Mouse (Mus musculus) adrenal gland, postnatal 25 days (tissue): Measurements from ENCODE around the gene Aurkb. TPM values are rescaled to one million over a fixed set of nuclear protein-coding genes. Genes with fewer than 3 reads are reported as not detected.

Experiments
- DNase-seq: peaks from one replicate; pipeline ENCODE4 v3.0.0; 2021; ENCODE audit warnings: mixed read lengths
- total RNA-seq: library from RNA; stranded (reverse); gene quantifications from 2 replicates; pipeline ENCODE4 v1.2.3, GENCODE M21; 2021

Aurkb gene
- total RNA-seq, 1 experiment from 2014 or later, result 9.7 TPM

- DNase-seq, result peak; percentile 83
Measured at GRCm38 (mm10) chr11:69036486-69037230, 8.8 kb upstream of the Aurkb start.

- DNase-seq, result peak; percentile 85
Measured at GRCm38 (mm10) chr11:69037231-69038061, 8.0 kb upstream of the Aurkb start.

GRCm38 (mm10) chr11:69038173-69038572 is 7.3 kb upstream of the Aurkb start:
- DNase-seq, result no peak

- no peak for DNase-seq
Measured at GRCm38 (mm10) chr11:69046395-69046774, 938 bp downstream of the Aurkb start.

GRCm38 (mm10) chr11:69047592-69047991 is 2.1 kb downstream of the Aurkb start:
- no peak for DNase-seq

- DNase-seq, result no peak
Measured at GRCm38 (mm10) chr11:69048151-69048550, 2.7 kb downstream of the Aurkb start.

GRCm38 (mm10) chr11:69050748-69051147 is 5.3 kb downstream of the Aurkb start:
- DNase-seq, result no peak

GRCm38 (mm10) chr11:69051771-69052170 is 6.3 kb downstream of the Aurkb start:
- DNase-seq, result no peak

- no peak for DNase-seq
Measured at GRCm38 (mm10) chr11:69052824-69053421, 7.5 kb downstream of the Aurkb start.

GRCm38 (mm10) chr11:69053848-69054247 is 8.4 kb downstream of the Aurkb start:
- no peak for DNase-seq

- no peak for DNase-seq
Measured at GRCm38 (mm10) chr11:69058265-69058664, 12.8 kb downstream of the Aurkb start.

GRCm38 (mm10) chr11:69058729-69059356 is 13.4 kb downstream of the Aurkb start:
- DNase-seq, result no peak

GRCm38 (mm10) chr11:69059357-69059974 is 14.0 kb downstream of the Aurkb start, which contains the start of gene Borcs6:
Gene Borcs6, plus strand, starts transcription at chr11:69059717.
- DNase-seq, result peak; percentile 92

- DNase-seq, result peak; percentile 66
Measured at GRCm38 (mm10) chr11:69059975-69060411, 14.5 kb downstream of the Aurkb start.

GRCm38 (mm10) chr11:69060448-69061254 is 15.2 kb downstream of the Aurkb start:
- peak; percentile 41 for DNase-seq

- no peak for DNase-seq
Measured at GRCm38 (mm10) chr11:69061255-69061912, 15.9 kb downstream of the Aurkb start.

GRCm38 (mm10) chr11:69062194-69062760 is 16.8 kb downstream of the Aurkb start:
- DNase-seq, result peak; percentile 81

GRCm38 (mm10) chr11:69062761-69063224 is 17.3 kb downstream of the Aurkb start:
- DNase-seq, result peak; percentile 90

- peak; percentile 86 for DNase-seq
Measured at GRCm38 (mm10) chr11:69063413-69064201, 18.2 kb downstream of the Aurkb start.
